Mouse (Mus musculus) large intestine, adult 2 months (tissue): ENCODE measurements around the gene Vps51. TPM values are rescaled to one million over a fixed set of nuclear protein-coding genes. Genes with fewer than 3 reads are reported as not detected.

ENCODE experiments used
- DNase-seq: peaks from one replicate; pipeline ENCODE4 v3.0.0-alpha.2; 2012; ENCODE audit warnings: low read depth, low spot score
- WGBS: fragments of 180-500 bp; shearing (Covaris S2); methylation state at CpG from one replicate; pipeline ENCODE4 v1.1.7; 2018; 5-methylcytosine and 5-hydroxymethylcytosine counted together
- polyA plus RNA-seq: library from polyadenylated mRNA; depleted of rRNA; stranded (reverse); fragments of >200 nt; gene quantifications from 2 replicates; pipeline ENCODE4 v1.2.3, GENCODE M21; 2012

Gene Vps51
- polyA plus RNA-seq, 1 experiment, result 77.1 TPM

DNA sequence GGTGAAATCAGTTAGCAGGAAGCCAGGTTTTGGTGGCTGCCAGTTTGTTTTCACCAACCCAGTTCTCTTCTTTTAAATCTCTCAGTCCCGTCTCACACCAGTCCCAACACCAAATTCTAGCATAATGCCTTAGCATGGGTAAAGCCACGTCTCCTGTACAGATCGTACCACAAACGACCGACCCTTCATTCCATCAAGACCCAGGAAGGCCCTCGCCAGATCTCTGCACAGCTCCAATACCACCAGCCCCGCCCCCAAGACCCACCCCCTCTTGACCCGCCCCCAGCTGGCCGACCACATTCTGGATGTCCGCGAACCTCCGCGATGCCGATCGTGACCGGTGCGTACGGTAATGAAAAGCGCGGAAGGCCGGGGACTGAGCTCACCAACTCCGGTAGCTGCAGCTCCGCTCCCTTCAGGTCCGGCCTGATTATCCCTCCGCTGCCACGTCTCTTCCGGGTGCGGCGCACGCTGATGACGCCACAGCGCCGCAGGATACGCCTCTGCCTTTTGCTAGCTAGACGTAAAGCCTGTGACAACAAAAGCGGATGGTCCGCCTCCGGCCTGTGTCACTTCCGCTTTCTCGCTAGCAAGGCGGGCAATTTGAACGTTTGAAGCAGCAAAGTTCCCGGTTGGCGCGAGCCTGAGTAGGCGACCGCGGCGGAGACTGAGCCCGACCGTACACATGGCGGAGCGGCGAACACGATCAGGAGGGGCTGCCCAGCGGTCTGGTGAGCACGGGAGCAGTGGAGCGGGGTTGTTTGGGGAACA, 7.6 kb upstream of the Vps51 start, which contains the start of the genes Zfpl1 and Cdca5:
Gene Zfpl1 (minus strand): TSS at position 479 of the 771 bp plus-strand sequence.
Gene Cdca5 (plus strand): TSS at position 506 of the 771 bp plus-strand sequence.
- DNase-seq, result peak; percentile 94
- WGBS, result under 1% methylated on average over 58 of the region's 58 CpGs

- WGBS, result 87% methylated on average over 9 of the region's 9 CpGs
- no peak for DNase-seq
Observed at GRCm38 (mm10) chr19:6082156-6082555, 5.1 kb upstream of the Vps51 start, which contains the start of gene Gm28374. TSS of gene Gm28374 (minus strand) at chr19:6082256.

GRCm38 (mm10) chr19:6079983-6080480, 3.0 kb upstream of the Vps51 start, which contains the start of gene Tmem262:
TSS of gene Tmem262 (plus strand) at chr19:6080033.
- WGBS, result 89% methylated on average over 12 of the region's 12 CpGs
- DNase-seq, result no peak

DNA sequence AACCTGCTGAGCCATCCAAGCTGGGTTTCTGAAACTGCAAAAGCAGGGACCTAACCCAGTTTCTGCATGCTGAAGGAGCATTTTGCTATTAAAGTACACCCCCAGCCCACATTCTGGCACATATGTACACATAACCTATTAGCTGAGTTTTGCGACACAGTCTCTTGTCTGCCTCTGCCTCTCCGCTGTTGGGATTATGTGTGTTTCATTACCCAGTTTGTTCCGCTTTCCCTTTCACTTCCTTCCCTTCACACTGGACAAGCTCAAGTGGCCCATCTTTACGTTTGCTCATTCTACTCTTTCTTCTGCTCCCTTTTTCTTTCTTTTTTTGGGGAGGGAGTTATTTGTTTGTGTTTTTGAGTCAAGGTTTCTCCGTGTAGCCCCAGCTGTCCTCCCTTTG, 3.1 kb downstream of the Vps51 start:
- WGBS, result 87% methylated on average over 5 of the region's 5 CpGs
- DNase-seq, result no peak

GRCm38 (mm10) chr19:6071261-6071660, 5.8 kb downstream of the Vps51 start:
- no peak for DNase-seq
- 92% methylated on average over 19 of the region's 19 CpGs for WGBS

DNA sequence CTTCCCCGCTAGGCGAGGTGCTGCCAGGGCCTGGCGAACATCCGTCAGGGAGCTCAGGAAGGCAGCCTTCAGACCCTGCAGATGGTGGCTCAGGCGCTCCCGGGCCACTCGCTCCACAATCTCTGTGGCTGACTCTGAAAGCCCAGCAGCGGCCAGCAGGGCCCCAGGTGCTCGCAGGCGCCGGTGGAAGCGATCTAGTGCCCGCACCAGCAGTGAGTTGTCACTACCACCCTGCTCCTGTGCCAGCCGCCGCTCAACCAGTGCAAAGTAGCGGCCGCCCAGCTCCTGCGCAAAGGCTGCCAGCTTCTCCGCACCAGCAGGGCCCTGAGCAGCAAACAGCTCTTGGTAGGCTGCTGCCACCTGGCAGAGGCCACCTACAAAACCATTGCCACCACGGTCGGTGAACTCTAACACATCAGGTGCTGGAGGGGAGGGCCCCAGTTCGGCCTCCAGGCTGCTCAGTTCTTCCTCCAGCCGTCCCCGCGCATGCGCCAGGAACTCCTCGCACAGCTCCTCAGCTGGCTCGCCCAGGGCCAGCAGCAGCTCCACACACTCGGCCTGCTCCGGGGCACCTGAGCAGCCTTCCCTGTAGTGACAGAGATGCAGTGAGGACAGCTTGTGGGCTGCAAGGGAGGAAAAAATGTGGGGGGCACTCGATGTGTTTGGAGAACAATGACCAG, 6.3 kb downstream of the Vps51 start:
- DNase-seq, result no peak
- 91% methylated on average over 31 of the region's 31 CpGs for WGBS

DNA sequence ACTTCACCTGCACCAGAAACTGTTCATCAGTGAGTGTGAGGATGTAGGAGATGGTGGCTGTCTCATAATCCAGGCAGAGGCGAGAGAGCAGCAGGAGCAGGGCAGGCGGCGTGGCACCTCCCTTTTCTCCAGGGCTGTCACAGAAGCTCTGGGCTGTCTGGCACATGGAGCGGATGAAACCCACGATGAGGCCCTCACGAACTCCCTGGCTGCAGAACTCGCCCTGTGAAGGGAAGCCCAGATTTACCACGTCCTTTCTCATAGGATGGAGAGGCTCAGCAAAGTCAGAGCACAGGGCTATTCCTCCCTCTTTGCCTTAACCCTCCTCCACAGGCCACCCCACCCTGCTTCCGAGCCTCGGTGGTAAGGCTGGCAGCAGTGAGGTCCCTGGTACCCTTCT, 7.2 kb downstream of the Vps51 start:
- 90% methylated on average over 10 of the region's 10 CpGs for WGBS
- no peak for DNase-seq

DNA sequence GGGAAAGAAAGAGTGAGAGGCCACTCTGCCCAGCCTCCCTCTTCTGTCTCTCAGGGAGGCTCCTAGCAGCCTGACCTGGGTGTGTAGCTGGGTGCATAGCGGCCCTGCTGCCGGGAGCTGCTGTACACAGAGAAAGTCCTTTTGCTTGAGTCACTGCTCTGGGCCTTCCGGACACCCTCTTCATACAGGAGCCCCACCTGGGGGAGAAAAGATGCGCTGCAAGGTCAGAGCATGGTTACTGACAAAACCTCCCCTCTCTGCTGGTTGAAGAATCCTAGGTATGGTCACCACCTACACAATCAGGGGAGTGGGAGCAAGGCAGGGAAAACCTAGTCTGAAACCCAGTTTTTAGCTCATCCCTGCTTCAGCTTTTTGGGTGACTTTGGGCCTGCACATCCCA, 8.1 kb downstream of the Vps51 start:
- 69% methylated on average over 4 of the region's 4 CpGs for WGBS
- no peak for DNase-seq

GRCm38 (mm10) chr19:6067724-6068415, 9.2 kb downstream of the Vps51 start, which contains the start of gene Tm7sf2:
TSS of gene Tm7sf2 (minus strand) at chr19:6068373.
- DNase-seq, result peak; percentile 80
- WGBS, result 3% methylated on average over 33 of the region's 33 CpGs

- DNase-seq, result peak; percentile 62
- WGBS, result under 1% methylated on average over 30 of the region's 30 CpGs
Observed at GRCm38 (mm10) chr19:6067011-6067723, 9.9 kb downstream of the Vps51 start.

- WGBS, result 24% methylated on average over 5 of the region's 5 CpGs
- no peak for DNase-seq
Observed at GRCm38 (mm10) chr19:6066571-6066970, 10.5 kb downstream of the Vps51 start.

DNA sequence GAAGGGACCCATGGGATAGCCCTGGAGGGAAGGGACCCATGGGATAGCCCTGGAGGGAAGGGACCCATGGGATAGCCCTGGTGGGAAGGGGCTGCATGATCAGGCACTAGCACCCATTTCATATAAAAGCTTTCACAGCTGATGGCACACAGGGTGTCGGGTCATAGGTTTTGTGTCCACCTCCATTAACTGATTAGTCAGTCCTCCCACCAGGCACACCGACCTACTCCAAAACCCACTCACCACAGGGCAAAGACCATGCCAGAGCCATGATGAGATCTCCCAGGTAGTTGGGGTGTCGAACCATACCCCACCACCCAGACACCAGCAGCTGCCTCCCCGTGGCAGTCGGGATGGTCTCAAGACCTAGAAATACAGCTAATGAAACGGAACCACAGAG, 13.9 kb downstream of the Vps51 start:
- no peak for DNase-seq
- WGBS, result 94% methylated on average over 6 of the region's 6 CpGs

GRCm38 (mm10) chr19:6062418-6062817, 14.6 kb downstream of the Vps51 start:
- WGBS, result 23% methylated on average over 5 of the region's 5 CpGs
- no peak for DNase-seq

DNA sequence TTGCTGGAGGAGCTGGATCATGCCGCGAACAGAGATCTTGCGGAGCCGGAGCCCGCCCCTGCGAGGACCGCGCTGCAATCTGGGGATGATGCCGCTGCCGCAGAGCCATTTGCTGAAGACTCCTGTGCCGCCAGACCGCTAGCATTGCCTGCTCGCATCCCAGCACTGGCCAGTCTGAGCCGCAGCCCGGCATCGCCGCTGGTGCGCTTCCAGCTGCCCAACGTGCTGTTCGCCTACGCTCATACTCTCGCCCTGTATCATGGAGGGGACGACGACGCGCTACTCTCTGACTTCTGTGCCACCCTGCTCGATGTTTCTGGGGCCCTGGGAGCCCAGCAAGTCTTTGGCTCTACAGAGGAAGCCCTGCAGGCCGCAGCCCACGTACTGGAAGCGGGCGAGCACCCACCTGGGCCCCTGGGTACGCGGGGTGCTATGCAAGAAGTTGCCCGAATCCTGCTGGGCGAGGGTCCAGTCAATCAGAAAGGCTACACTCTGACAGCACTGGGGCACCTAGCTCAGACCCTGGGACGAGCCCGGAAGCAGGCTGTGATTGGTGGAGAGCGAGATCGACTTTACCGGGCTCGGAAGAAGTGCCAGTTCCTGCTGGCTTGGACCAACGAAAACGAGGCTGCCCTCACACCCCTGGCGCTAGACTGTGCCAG, 15.3 kb downstream of the Vps51 start:
- WGBS, result under 1% methylated on average over 44 of the region's 44 CpGs
- DNase-seq, result peak; percentile 47

GRCm38 (mm10) chr19:6061021-6061533, 16.0 kb downstream of the Vps51 start, which contains the start of gene Znhit2:
TSS of gene Znhit2 (plus strand) at chr19:6061192.
- WGBS, result under 1% methylated on average over 58 of the region's 58 CpGs
- peak; percentile 82 for DNase-seq

- WGBS, result 44% methylated on average over 5 of the region's 5 CpGs
- DNase-seq, result no peak
Observed at GRCm38 (mm10) chr19:6058966-6059365, 18.1 kb downstream of the Vps51 start.

DNA sequence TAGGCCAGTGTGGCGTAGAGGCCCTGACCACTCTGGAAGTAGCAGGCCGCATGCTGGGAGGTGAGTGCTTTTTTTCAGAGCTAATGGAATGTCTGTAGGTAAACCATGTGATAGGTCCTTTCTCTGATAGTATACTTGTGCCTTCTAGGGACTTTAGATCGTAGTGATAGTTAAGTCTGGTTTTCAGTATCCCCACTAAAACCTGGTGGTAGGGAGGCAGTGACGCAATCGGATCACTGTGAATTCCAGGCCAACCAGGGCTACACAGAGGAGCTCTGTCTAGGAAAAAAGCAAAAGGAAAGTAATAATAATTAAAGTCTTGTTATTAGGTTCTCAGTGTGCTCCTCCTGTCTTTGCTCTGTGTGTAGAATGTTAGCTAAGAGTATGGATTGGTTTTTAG, 18.5 kb downstream of the Vps51 start:
- WGBS, result 13% methylated on average over 5 of the region's 5 CpGs
- no peak for DNase-seq

- WGBS, result under 1% methylated on average over 63 of the region's 63 CpGs
- DNase-seq, result peak; percentile 75
Observed at GRCm38 (mm10) chr19:6057313-6058096, 19.5 kb downstream of the Vps51 start, which contains the start of the genes Mrpl49 and Fau. TSS of gene Mrpl49 (minus strand) at chr19:6057785. TSS of gene Fau (plus strand) at chr19:6057844.
